Mouse (Mus musculus): Measurements from ENCODE around the gene Lrp1. TPM values are rescaled to one million over a fixed set of nuclear protein-coding genes. Genes with fewer than 3 reads are reported as not detected.
A peak's percentile ranks its signal among the peaks of the same experiment; 100 is the strongest.
"Not testable (repeated sequence)": the region's sequence is repeated elsewhere in the genome, so short reads cannot be mapped to it uniquely, and the experiment has no call there.

Lrp1 gene
- polyA plus RNA-seq, 1 experiment from 2014 or later = 42.6 TPM

- Histone ChIP-seq H3K4me2 (ENCODE audit: low read length) (peak overlapping the region; percentile 54), H3K9me3 (replicated peaks; ENCODE audit: low read length) (no peaks in the 10 kb centered on the region), H3K9ac (ENCODE audit: low read depth, low read length) (peak overlapping the region; percentile 40; the same call in 1 of the 2 replicates), H3K4me3 (replicated peaks; ENCODE audit: low read depth, low read length) (peak overlapping the region; percentile 20), H3K27ac (peak overlapping the region; percentile 88), H3K36me3 (ENCODE audit: insufficient read depth, low read length) (peaks cover 39% of the 10 kb centered on the region), H3K27me3 (ENCODE audit: insufficient read depth, low read length) (no peaks in the 10 kb centered on the region), H3K4me1 (replicated peaks; ENCODE audit: insufficient read depth, low read length) (peaks cover 47% of the 10 kb centered on the region)
- ATAC-seq (replicated peaks; ENCODE audit: low FRiP score, low read depth) (peak; percentile 17), DNase-seq (ENCODE audit: low spot score) (peak; percentile 89)
- no peak for TF ChIP-seq CTCF (IDR thresholded peaks at IDR 0.05; ENCODE audit: low read depth)
- 3% methylated on average over 16 of the region's 16 CpGs for WGBS
Observed at GRCm38 (mm10) chr10:127661915-127662663, 41.1 kb upstream of the Lrp1 start.

GRCm38 (mm10) chr10:127661291-127661914, 40.5 kb upstream of the Lrp1 start:
- H3K4me3 ChIP-seq (replicated peaks; ENCODE audit: low read depth, low read length) = peak overlapping the region; percentile 20
- peak overlapping the region; percentile 88 for H3K27ac ChIP-seq
- TF ChIP-seq CTCF (IDR thresholded peaks at IDR 0.05; ENCODE audit: low read depth) = no peak
- no peaks in the 10 kb centered on the region for H3K27me3 ChIP-seq (ENCODE audit: insufficient read depth, low read length)
- H3K4me1 ChIP-seq (replicated peaks; ENCODE audit: insufficient read depth, low read length) = peaks cover 47% of the 10 kb centered on the region
- H3K4me2 ChIP-seq (ENCODE audit: low read length) = peak overlapping the region; percentile 54
- ATAC-seq (replicated peaks; ENCODE audit: low FRiP score, low read depth) = no peak
- WGBS = 28% methylated on average over 14 of the region's 14 CpGs
- peak overlapping the region; percentile 40; the same call in 1 of the 2 replicates for H3K9ac ChIP-seq (ENCODE audit: low read depth, low read length)
- DNase-seq (ENCODE audit: low spot score) = no peak
- peaks cover 41% of the 10 kb centered on the region for H3K36me3 ChIP-seq (ENCODE audit: insufficient read depth, low read length)
- H3K9me3 ChIP-seq (replicated peaks; ENCODE audit: low read length) = no peaks in the 10 kb centered on the region

- no peak for TF ChIP-seq CTCF (IDR thresholded peaks at IDR 0.05; ENCODE audit: low read depth)
- Histone ChIP-seq H3K4me3 (replicated peaks; ENCODE audit: low read depth, low read length) (no peak overlapping the region), H3K4me2 (ENCODE audit: low read length) (no peak overlapping the region), H3K27me3 (ENCODE audit: insufficient read depth, low read length) (no peaks in the 10 kb centered on the region), H3K9ac (ENCODE audit: low read depth, low read length) (no peak overlapping the region), H3K36me3 (ENCODE audit: insufficient read depth, low read length) (peaks cover 41% of the 10 kb centered on the region), H3K4me1 (replicated peaks; ENCODE audit: insufficient read depth, low read length) (peaks cover 41% of the 10 kb centered on the region), H3K27ac (no peak overlapping the region), H3K9me3 (replicated peaks; ENCODE audit: low read length) (no peaks in the 10 kb centered on the region)
- DNase-seq (ENCODE audit: low spot score) (no peak), ATAC-seq (replicated peaks; ENCODE audit: low FRiP score, low read depth) (no peak)
- WGBS = 35% methylated on average over 1 of the region's 1 CpGs
Observed at GRCm38 (mm10) chr10:127659551-127659950, 38.6 kb upstream of the Lrp1 start.

GRCm38 (mm10) chr10:127658076-127658475, 37.1 kb upstream of the Lrp1 start:
- Histone ChIP-seq H3K4me3 (replicated peaks; ENCODE audit: low read depth, low read length) (no peak overlapping the region), H3K27ac (peak overlapping the region; percentile 44; the same call in 1 of the 2 replicates), H3K9me3 (replicated peaks; ENCODE audit: low read length) (no peaks in the 10 kb centered on the region), H3K27me3 (ENCODE audit: insufficient read depth, low read length) (no peaks in the 10 kb centered on the region), H3K4me2 (ENCODE audit: low read length) (peak overlapping the region; percentile 22; the same call in 1 of the 2 replicates), H3K4me1 (replicated peaks; ENCODE audit: insufficient read depth, low read length) (peaks cover 28% of the 10 kb centered on the region), H3K9ac (ENCODE audit: low read depth, low read length) (no peak overlapping the region), H3K36me3 (ENCODE audit: insufficient read depth, low read length) (peaks cover 29% of the 10 kb centered on the region)
- DNase-seq (ENCODE audit: low spot score) (peak; percentile 71), ATAC-seq (replicated peaks; ENCODE audit: low FRiP score, low read depth) (no peak)
- WGBS = 18% methylated on average over 6 of the region's 6 CpGs
- TF ChIP-seq CTCF (IDR thresholded peaks at IDR 0.05; ENCODE audit: low read depth) = no peak

- H3K4me1 ChIP-seq (replicated peaks; ENCODE audit: insufficient read depth, low read length) = peaks cover 24% of the 10 kb centered on the region
- not testable (repeated sequence) for H3K9ac ChIP-seq (ENCODE audit: low read depth, low read length); ATAC-seq (replicated peaks; ENCODE audit: low FRiP score, low read depth); DNase-seq (ENCODE audit: low spot score); H3K4me2 ChIP-seq (ENCODE audit: low read length); H3K9me3 ChIP-seq (replicated peaks; ENCODE audit: low read length); H3K27me3 ChIP-seq (ENCODE audit: insufficient read depth, low read length); H3K27ac ChIP-seq; H3K4me3 ChIP-seq (replicated peaks; ENCODE audit: low read depth, low read length)
- WGBS = 67% methylated on average over 6 of the region's 6 CpGs
- H3K36me3 ChIP-seq (ENCODE audit: insufficient read depth, low read length) = peaks cover 25% of the 10 kb centered on the region
Observed at GRCm38 (mm10) chr10:127657617-127658016, 36.7 kb upstream of the Lrp1 start.

- Histone ChIP-seq H3K4me1 (replicated peaks; ENCODE audit: insufficient read depth, low read length) (peaks cover 3% of the 10 kb centered on the region; the same call in 1 of the 2 replicates), H3K4me2 (ENCODE audit: low read length) (no peak overlapping the region), H3K9ac (ENCODE audit: low read depth, low read length) (no peak overlapping the region), H3K27me3 (ENCODE audit: insufficient read depth, low read length) (no peaks in the 10 kb centered on the region), H3K9me3 (replicated peaks; ENCODE audit: low read length) (no peaks in the 10 kb centered on the region), H3K27ac (no peak overlapping the region), H3K4me3 (replicated peaks; ENCODE audit: low read depth, low read length) (no peak overlapping the region), H3K36me3 (ENCODE audit: insufficient read depth, low read length) (peaks cover 35% of the 10 kb centered on the region)
- 57% methylated on average over 16 of the region's 16 CpGs for WGBS
- no peak for TF ChIP-seq CTCF (IDR thresholded peaks at IDR 0.05; ENCODE audit: low read depth)
- DNase-seq (ENCODE audit: low spot score) (peak; percentile 20), ATAC-seq (replicated peaks; ENCODE audit: low FRiP score, low read depth) (no peak)
Observed at GRCm38 (mm10) chr10:127654970-127655579, 34.1 kb upstream of the Lrp1 start.
